Mouse (Mus musculus) heart, embryonic 16.5 days (tissue): ENCODE results near the gene Myzap. TPM values are rescaled to one million over a fixed set of nuclear protein-coding genes. Genes with fewer than 3 reads are reported as not detected.

ENCODE experiments used
- ATAC-seq: fragments of 200-750 bp; cut with Nextera tagmentation; replicated peaks from 2 replicates; pipeline ENCODE4 v1.8.0; 2017; ENCODE audit warnings: moderate number of reproducible peaks; ENCODE audit not compliant: insufficient read depth, low FRiP score; ENCODE audit errors: extremely low read depth
- H3K27ac ChIP-seq: fragments of 300-500 bp; sonication (generic); 2 replicates; pipeline ENCODE4 v1.5.1; 2014; ENCODE audit warnings: mild to moderate bottlenecking, low read length, control low read depth, moderate library complexity
- H3K27me3 ChIP-seq: fragments of 300-500 bp; sonication (generic); 2 replicates; pipeline ENCODE4 v1.6.1; 2014; ENCODE audit warnings: low read length, mixed read lengths; ENCODE audit not compliant: control insufficient read depth, insufficient read depth
- H3K36me3 ChIP-seq: fragments of 300-500 bp; sonication (generic); 2 replicates; pipeline ENCODE4 v1.6.1; 2014; ENCODE audit not compliant: control insufficient read depth, insufficient read depth
- H3K4me1 ChIP-seq: fragments of 300-500 bp; sonication (generic); 2 replicates; pipeline ENCODE4 v1.6.1; 2014; ENCODE audit warnings: low read length, mixed read lengths; ENCODE audit not compliant: control insufficient read depth, insufficient read depth
- H3K4me2 ChIP-seq: fragments of 300-500 bp; sonication (generic); 2 replicates; pipeline ENCODE4 v1.6.1; 2014; ENCODE audit warnings: low read depth, mild to moderate bottlenecking, control low read depth, low read length
- H3K4me3 ChIP-seq: fragments of 300-500 bp; sonication (generic); 2 replicates; pipeline ENCODE4 v1.5.1; 2014; ENCODE audit warnings: mild to moderate bottlenecking, control low read depth, low read length
- H3K9ac ChIP-seq: fragments of 300-500 bp; sonication (generic); 2 replicates; pipeline ENCODE4 v1.6.1; 2014; ENCODE audit warnings: low read length, control low read depth
- H3K9me3 ChIP-seq: fragments of 300-500 bp; sonication (generic); replicated peaks from 2 replicates; pipeline ENCODE4 v1.6.1; 2016; ENCODE audit warnings: low read length; ENCODE audit not compliant: control insufficient read depth
- WGBS: fragments of 180-500 bp; shearing (Covaris S2); extraction: QIAGEN DNeasy Blood & Tissue Kit; methylation state at CpG from one replicate; pipeline ENCODE4 v1.1.7; 2014; 5-methylcytosine and 5-hydroxymethylcytosine counted together
- polyA plus RNA-seq: library from polyadenylated mRNA; unstranded; fragments of >200 nt; fragmentation: Nextera tagmentation; extraction: Ambion mirVana; gene quantifications from 2 replicates; pipeline ENCODE4 v1.2.1, GENCODE M21; 2015

Gene Myzap
- polyA plus RNA-seq, 1 experiment from 2014 or later, result 183 TPM

GRCm38 (mm10) chr9:71515862-71516261 is 76.3 kb downstream of the Myzap start:
- no peak for ATAC-seq
- 96% methylated on average over 4 of the region's 4 CpGs for WGBS
- no peaks in the 10 kb centered on the region for H3K9me3 ChIP-seq
- H3K4me2 ChIP-seq, result no peak overlapping the region
- no peaks in the 10 kb centered on the region for H3K4me1 ChIP-seq
- H3K4me3 ChIP-seq, result no peak overlapping the region
- no peak overlapping the region for H3K27ac ChIP-seq
- H3K36me3 ChIP-seq, result peaks cover 29% of the 10 kb centered on the region
- no peaks in the 10 kb centered on the region for H3K27me3 ChIP-seq
- no peak overlapping the region for H3K9ac ChIP-seq

- no peaks in the 10 kb centered on the region for H3K9me3 ChIP-seq
- no peak overlapping the region for H3K27ac ChIP-seq
- peaks cover 32% of the 10 kb centered on the region for H3K36me3 ChIP-seq
- ATAC-seq, result no peak
- H3K4me2 ChIP-seq, result no peak overlapping the region
- no peaks in the 10 kb centered on the region for H3K27me3 ChIP-seq
- no peak overlapping the region for H3K4me3 ChIP-seq
- 76% methylated on average over 4 of the region's 4 CpGs for WGBS
- H3K4me1 ChIP-seq, result no peaks in the 10 kb centered on the region
- no peak overlapping the region for H3K9ac ChIP-seq
These were observed 78.6 kb downstream of the Myzap start for GRCm38 (mm10) chr9:71513566-71513965.

- Histone ChIP-seq H3K9me3 (no peaks in the 10 kb centered on the region), H3K4me3 (no peak overlapping the region), H3K36me3 (peaks cover 32% of the 10 kb centered on the region), H3K27me3 (no peaks in the 10 kb centered on the region), H3K4me2 (no peak overlapping the region), H3K27ac (no peak overlapping the region), H3K9ac (no peak overlapping the region), H3K4me1 (no peaks in the 10 kb centered on the region)
- ATAC-seq, result no peak
- 80% methylated on average over 10 of the region's 10 CpGs for WGBS
These were observed 79.3 kb downstream of the Myzap start for GRCm38 (mm10) chr9:71512899-71513298.

GRCm38 (mm10) chr9:71498391-71499182 is 93.6 kb downstream of the Myzap start:
- H3K27me3 ChIP-seq, result no peaks in the 10 kb centered on the region
- H3K9ac ChIP-seq, result no peak overlapping the region
- no peaks in the 10 kb centered on the region for H3K9me3 ChIP-seq
- H3K4me2 ChIP-seq, result no peak overlapping the region
- H3K4me3 ChIP-seq, result no peak overlapping the region
- WGBS, result 51% methylated on average over 10 of the region's 10 CpGs
- ATAC-seq, result no peak; the same call in 1 of the 2 replicates
- peaks cover 13% of the 10 kb centered on the region for H3K36me3 ChIP-seq
- peaks cover 5% of the 10 kb centered on the region; the same call in 1 of the 2 replicates for H3K4me1 ChIP-seq
- H3K27ac ChIP-seq, result peak overlapping the region; percentile 28

GRCm38 (mm10) chr9:71496637-71497036 is 95.5 kb downstream of the Myzap start:
- no peak overlapping the region for H3K4me2 ChIP-seq
- ATAC-seq, result no peak
- no peak overlapping the region for H3K4me3 ChIP-seq
- H3K36me3 ChIP-seq, result peaks cover 6% of the 10 kb centered on the region; the same call in 1 of the 2 replicates
- 58% methylated on average over 2 of the region's 2 CpGs for WGBS
- no peaks in the 10 kb centered on the region for H3K27me3 ChIP-seq
- no peaks in the 10 kb centered on the region for H3K9me3 ChIP-seq
- H3K9ac ChIP-seq, result no peak overlapping the region
- H3K27ac ChIP-seq, result no peak overlapping the region
- peaks cover 2% of the 10 kb centered on the region; the same call in 1 of the 2 replicates for H3K4me1 ChIP-seq

GRCm38 (mm10) chr9:71493771-71494170 is 98.4 kb downstream of the Myzap start:
- Histone ChIP-seq H3K4me3 (no peak overlapping the region), H3K27ac (no peak overlapping the region), H3K9ac (no peak overlapping the region), H3K36me3 (no peaks in the 10 kb centered on the region), H3K9me3 (no peaks in the 10 kb centered on the region), H3K27me3 (no peaks in the 10 kb centered on the region), H3K4me2 (no peak overlapping the region), H3K4me1 (peaks cover 2% of the 10 kb centered on the region; the same call in 1 of the 2 replicates)
- 85% methylated on average over 5 of the region's 5 CpGs for WGBS
- ATAC-seq, result no peak

GRCm38 (mm10) chr9:71492296-71493025 is 99.7 kb downstream of the Myzap start:
- H3K36me3 ChIP-seq, result no peaks in the 10 kb centered on the region
- no peak overlapping the region for H3K4me3 ChIP-seq
- no peaks in the 10 kb centered on the region for H3K27me3 ChIP-seq
- no peak overlapping the region for H3K9ac ChIP-seq
- no peak overlapping the region for H3K4me2 ChIP-seq
- H3K9me3 ChIP-seq, result no peaks in the 10 kb centered on the region
- H3K4me1 ChIP-seq, result no peaks in the 10 kb centered on the region; the same call in 1 of the 2 replicates
- 70% methylated on average over 15 of the region's 15 CpGs for WGBS
- no peak for ATAC-seq
- H3K27ac ChIP-seq, result no peak overlapping the region

- no peaks in the 10 kb centered on the region for H3K9me3 ChIP-seq
- no peak overlapping the region for H3K4me3 ChIP-seq
- no peaks in the 10 kb centered on the region for H3K27me3 ChIP-seq
- H3K9ac ChIP-seq, result no peak overlapping the region
- no peaks in the 10 kb centered on the region for H3K36me3 ChIP-seq
- H3K27ac ChIP-seq, result no peak overlapping the region
- 60% methylated on average over 3 of the region's 3 CpGs for WGBS
- no peak for ATAC-seq
- no peak overlapping the region for H3K4me2 ChIP-seq
- H3K4me1 ChIP-seq, result peaks cover 3% of the 10 kb centered on the region; the same call in 1 of the 2 replicates
These were observed 102.1 kb downstream of the Myzap start for GRCm38 (mm10) chr9:71490076-71490475.

- WGBS, result 46% methylated on average over 7 of the region's 7 CpGs
- no peak for ATAC-seq
- Histone ChIP-seq H3K27me3 (no peaks in the 10 kb centered on the region), H3K9me3 (no peaks in the 10 kb centered on the region), H3K36me3 (peaks cover 20% of the 10 kb centered on the region), H3K4me2 (peak overlapping the region; percentile 76), H3K27ac (peak overlapping the region; percentile 48; the same call in 1 of the 2 replicates), H3K4me1 (peaks cover 8% of the 10 kb centered on the region), H3K4me3 (peak overlapping the region; percentile 97), H3K9ac (peak overlapping the region; percentile 37; the same call in 1 of the 2 replicates)
These were observed 106.0 kb downstream of the Myzap start for GRCm38 (mm10) chr9:71486127-71486526.
